Mouse (Mus musculus) lung, postnatal 0 days (tissue): ENCODE data around the gene Pdzd8.

Experiments
- CTCF ChIP-seq: IDR thresholded peaks from 2 replicates; pipeline ENCODE4 v1.5.1; 2016; ENCODE audit warnings: antibody characterized with exemption, mild to moderate bottlenecking
- EP300 ChIP-seq: IDR thresholded peaks from 2 replicates; pipeline ENCODE4 v1.6.1; 2016; ENCODE audit warnings: antibody characterized with exemption, mild to moderate bottlenecking, control low read depth

- TF ChIP-seq CTCF = no peak
- TF ChIP-seq EP300 = no peak
These were observed 48.3 kb upstream of the Pdzd8 start for GRCm38 (mm10) chr19:59393777-59394441.
